Mouse (Mus musculus): ENCODE results near the gene Ets2. TPM values are rescaled to one million over a fixed set of nuclear protein-coding genes. Genes with fewer than 3 reads are reported as not detected.

The Ets2 gene
- total RNA-seq, 2 experiments from 2014 or later: 61.1 to 65.4 TPM

DNA sequence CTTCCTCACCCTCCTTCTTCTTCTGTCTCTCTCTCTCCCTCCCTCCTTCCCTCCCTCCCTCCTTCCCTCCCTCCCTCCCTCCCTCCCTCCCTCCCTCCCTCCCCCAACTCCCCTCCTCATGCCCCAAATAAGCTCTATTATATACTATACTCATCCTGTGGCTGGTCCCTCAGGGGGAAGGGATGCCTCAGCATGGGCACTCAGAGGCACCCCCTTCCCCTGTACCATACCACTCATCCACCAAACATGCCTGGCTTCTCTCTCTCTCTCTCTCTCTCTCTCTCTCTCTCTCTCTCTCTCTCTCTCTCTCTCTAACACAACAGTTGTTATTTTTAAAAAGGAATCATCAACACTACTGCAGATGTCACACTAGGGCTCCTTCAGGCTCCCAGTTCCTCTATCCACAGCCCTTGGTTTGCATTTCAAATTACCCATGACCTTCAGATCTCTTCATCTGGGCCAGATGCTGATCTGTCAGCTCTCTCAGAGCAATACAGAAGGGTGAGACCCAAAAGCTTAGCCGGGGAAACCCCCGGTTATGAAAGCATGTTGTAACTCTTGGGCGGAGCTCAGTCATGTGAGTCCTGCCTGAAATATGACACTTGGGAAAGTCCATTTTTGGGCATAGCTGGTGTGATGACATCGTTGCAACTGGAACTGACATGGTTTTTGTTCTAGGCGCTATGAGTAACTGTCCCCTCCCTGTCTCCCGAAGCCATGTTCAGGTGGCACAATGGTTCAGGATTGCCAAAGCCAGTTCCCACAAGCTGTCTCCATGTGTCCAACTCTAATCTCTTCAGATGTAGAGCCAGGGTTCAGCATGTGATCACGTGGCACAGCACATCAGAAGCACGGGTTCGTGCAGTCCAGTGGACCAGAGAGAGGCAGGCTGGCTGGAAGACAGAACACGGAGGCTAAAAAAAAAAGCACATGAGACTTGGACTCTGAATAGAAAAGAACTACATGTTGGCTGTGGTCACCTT lies 26.9 kb downstream of the Ets2 start:
- DNase-seq (ENCODE audit: extremely low spot score in 1 of 2, low spot score in 1 of 2): no peak

DNA sequence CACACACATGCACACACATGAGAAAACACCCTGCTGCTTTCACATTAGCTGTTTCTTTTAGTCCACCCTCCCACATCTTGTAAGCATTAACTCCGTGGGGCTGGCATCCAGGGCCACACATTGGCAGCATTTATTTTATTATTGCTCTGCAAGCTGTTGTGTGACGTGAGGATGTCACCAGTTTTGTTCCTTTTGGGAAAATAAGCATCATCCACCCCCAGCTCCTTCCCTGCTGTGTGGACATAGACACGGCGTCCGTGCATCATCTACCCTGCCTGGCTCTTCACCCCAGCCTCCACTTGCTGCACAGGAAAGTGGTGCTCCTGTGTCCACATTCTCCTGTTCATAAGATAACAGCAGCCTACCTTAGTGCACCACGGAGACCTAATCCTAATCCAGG lies 27.9 kb downstream of the Ets2 start:
- no peak for DNase-seq (ENCODE audit: extremely low spot score in 1 of 2, low spot score in 1 of 2)

DNA sequence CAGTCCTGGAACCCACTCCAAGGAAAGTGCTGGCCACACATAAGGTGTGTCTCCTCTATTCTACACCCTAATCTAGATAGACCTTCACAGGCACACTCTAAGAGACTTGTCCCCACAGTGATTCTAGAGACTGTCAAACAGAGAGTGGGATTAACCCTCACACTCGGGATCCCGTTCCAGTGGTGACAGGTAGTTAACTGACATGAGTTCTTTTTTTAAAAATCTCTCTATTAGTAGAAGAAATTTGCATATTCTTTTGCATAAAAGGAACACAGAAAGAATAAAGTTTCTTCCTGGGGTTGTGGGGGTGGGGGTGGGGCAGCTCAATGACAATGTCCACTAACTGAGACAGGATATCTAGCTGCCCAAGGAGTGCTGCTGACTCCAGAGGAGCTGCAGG lies 32.9 kb downstream of the Ets2 start:
- no peak for DNase-seq (ENCODE audit: extremely low spot score in 1 of 2, low spot score in 1 of 2)

DNA sequence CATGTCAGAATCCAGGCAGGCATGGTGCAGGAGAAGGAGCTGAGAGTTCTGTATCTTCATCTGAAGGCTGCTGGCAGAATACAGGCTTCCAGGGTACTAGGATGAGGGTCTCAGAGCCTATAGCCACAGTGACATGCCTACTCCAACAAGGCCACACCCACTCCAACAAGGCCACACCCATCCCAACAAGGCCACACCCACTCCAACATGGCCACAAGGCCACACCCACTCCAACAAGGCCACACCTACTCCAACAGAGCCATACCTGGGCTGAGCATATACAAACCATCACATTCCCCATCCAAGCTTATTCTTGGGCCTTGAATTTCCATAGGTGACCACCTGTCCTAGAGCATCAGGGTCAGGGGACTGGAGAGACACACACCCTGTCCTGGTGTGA lies 34.2 kb downstream of the Ets2 start:
- no peak for DNase-seq (ENCODE audit: extremely low spot score in 1 of 2, low spot score in 1 of 2)

DNA sequence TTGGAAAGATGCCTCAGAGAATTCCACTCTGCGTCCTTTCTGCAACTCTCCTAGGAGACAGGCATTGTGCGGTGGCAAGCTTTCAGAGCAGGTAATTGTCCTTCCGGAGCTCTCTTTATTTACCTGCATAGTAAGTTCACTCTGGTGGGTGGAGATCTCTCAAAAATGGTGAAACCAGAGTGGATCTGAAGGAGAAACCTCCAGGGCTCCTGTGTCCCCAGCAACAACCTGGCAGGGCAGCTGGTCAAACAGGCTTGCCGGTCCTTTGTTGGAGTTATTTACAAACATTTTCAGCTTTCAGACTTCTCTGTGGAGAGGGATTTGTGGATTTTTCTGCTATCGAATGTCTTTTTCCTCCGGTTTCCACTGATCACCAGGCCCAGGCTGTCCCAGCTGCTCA lies 34.6 kb downstream of the Ets2 start:
- DNase-seq (ENCODE audit: extremely low spot score in 1 of 2, low spot score in 1 of 2): no peak

DNA sequence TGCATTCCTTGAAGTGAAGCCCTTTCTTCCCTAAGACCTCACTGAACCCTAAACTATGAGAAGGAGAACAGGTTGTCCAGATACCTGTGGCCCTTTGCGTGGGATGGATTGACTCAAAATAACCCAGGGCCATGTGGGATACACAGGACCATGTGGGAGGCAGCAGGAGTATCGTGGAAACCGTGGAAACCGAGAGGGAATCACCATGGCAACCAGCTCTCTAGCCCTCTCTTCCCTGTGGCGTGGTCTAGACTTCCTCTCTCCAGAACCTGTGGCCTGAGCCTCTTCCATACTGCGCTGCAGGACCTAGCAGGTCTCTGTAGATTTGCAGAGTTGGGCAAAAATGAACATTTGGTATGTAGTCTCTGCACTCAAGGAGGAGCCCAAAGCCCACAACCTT lies 37.6 kb downstream of the Ets2 start:
- DNase-seq (ENCODE audit: extremely low spot score in 1 of 2, low spot score in 1 of 2): no peak

DNA sequence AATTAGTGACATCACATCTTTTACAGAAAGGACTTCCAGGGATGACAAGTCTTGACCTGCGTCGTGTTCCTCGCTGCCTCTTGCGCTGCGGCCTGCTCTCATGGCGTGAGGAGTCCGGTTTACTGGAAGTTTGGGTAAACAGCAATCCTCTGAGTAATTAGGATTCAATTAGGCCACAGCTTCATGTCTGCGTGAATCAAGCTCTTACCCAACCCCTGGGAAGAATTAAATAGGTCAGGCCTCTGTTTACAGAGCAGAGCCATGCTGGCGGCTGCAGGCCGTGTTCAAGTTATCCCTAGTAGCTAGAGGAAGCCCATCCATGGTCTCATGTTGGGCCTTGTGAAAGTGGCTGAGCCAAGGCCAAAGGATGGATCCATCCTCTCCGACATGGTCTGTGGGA lies 39.5 kb downstream of the Ets2 start:
- no peak for DNase-seq (ENCODE audit: extremely low spot score in 1 of 2, low spot score in 1 of 2)

DNA sequence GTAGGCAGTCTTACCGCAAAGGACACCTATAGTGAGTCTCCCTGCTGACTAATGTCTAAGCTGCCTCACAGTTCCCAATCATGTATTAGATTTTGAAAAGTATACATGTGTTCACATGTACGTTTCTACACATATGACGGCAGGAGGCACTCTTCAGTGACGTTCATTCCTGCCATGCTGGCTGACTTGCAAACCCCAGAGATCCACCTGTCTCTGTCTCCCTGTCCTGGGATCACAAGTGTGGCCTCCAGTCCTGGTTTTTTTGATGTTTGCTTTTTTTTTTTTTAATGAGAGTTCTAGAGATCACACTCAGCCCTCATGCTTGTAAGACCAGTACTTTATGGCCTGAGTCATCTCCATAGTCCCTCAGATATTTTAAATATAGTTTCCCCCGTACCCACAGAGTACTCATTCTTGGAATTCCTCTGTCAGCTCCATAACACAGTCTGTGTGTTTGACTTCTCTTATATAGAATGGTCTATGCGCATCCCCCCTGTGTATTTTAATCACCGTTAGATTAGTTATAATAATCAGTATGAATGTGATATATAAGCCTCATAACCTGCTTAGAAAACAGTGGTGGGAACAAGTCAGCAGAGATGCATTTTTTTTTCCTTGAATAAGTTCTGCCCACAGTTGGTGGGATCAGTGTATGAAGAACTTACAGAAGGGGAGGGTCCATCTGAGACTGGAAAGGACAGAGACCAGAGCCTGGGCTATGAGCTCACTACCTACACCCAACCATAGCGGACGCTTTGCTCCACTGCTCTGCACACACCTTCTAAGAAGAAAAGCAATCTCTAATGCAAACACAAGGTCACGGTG lies 40.3 kb downstream of the Ets2 start:
- DNase-seq (ENCODE audit: extremely low spot score in 1 of 2, low spot score in 1 of 2): no peak

DNA sequence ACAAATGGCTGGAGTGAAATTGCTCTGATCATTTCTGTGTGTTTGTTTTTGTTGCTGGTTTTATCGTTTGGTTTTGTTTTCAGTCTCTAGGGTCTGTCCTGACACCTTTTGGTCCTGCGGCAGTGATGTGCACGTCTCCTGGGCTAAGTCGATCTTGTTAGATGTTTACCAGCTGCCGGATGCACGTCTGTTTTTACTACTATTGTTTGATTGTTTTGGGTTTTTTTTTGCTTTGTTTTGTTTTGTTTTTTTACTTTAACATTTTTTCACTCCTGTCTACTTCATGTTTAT lies 40.8 kb downstream of the Ets2 start:
- DNase-seq (ENCODE audit: extremely low spot score in 1 of 2, low spot score in 1 of 2): no peak

DNA sequence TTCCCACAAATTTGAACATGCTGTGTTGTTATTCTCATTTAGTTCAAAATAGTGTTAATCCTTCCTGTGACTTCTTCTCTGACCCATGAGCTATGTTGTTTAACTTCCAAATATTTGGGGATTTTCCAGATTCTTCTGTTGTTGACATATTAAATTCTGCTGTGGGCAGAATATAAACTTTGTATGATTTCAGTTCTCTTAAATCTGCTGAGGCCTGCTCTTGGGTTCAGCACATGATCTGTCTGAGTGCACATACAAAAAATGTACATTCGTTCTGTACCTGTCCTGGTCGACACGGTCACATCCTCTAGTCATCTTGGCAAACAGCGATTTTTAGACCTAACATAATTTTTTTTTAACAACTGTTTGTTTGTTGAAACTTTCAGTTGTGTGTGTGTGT lies 41.2 kb downstream of the Ets2 start:
- DNase-seq (ENCODE audit: extremely low spot score in 1 of 2, low spot score in 1 of 2): no peak

DNA sequence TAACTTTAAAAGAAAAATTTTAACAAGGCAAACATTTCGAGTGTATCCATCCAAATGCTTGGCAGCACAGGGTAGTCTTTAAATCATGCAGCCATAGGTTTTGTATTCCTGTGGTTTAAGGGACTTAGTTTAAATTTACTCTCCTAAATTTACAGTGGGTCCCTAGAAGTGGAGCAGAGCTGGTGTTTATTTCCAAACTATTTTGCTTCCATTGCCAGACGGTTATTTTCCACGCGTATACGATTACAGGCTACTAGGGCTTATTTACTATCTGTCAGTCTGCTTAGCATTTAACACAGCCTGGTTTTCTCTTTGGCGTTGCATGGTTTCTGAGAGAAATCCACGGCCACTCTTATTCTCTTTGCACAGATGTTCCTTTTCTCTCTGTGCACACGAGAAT lies 42.9 kb downstream of the Ets2 start:
- DNase-seq (ENCODE audit: extremely low spot score in 1 of 2, low spot score in 1 of 2): no peak

DNA sequence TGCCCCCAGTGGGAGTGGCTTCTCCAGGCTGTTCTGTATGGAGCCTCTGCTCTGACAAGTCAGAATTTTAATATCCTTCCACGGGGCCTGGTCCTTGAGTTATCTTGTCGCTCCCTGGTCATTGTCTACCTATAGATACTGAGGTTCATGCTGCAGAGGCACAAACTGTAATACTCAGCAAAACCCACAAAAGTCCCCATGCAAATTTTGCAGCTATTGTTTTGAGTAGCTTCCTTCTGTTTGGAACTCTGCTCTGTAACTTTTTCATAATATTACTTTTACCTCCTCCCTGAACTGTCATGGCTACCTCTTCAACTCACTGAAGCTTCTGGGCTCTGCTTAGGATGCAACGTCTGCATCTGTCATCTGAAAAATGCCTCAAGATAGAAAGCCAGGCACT lies 43.8 kb downstream of the Ets2 start:
- DNase-seq (ENCODE audit: extremely low spot score in 1 of 2, low spot score in 1 of 2): no peak

DNA sequence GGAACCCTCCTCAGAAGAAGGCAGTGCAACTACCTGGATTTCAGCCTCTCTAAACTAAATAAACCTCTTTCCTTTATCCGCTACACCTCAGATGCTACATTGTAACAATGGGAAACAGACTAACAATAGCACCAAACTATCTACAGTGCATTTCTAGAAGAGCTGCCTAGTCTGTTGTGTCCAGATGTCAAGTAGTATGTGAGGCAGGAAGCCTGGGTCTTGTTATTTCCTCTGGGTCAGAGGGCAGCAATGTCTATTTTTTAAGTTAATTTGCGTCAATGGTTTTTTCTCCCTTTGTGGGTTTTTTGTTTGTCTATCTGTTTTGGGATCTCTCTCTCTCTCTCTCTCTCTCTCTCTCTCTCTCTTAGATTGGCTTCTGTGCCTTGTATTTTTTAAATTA lies 44.7 kb downstream of the Ets2 start:
- no peak for DNase-seq (ENCODE audit: extremely low spot score in 1 of 2, low spot score in 1 of 2)

DNA sequence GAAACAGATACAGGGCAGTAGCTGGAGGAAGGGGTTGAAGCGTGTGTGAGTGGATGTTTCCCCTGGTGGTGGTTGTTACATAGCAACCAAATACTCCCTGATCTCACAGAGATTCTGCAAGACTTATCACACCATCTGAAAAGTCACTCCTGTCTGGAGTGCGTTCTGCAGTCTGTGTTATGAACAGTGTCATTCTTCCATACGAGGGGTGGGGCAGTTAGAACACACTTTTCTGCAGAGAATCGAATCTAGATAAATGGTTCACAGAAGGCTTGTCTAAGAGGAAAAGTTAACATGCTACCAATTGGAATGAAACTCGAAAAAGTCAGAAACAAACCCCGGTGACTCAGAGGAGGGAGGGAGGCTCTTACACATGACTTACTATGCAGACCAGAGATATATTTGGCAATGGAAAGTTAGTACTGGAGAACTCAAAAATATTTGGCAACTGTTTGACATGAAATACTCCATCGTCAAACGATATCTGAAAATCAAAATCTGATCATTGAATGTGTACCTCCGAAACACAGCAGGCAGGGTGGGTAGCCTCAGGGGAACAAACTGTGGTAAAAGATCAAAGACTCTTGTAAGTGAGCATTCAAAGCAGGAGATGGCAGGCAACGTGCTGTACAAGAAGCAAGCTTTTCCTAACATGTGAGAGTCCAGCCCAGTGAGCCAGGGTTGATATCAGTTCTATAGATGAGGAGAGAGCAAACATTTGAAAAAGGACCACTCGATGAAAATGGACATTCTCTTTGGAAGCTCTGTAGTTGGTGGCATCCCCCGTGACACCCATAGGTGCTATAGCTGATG lies 47.6 kb downstream of the Ets2 start:
- DNase-seq (ENCODE audit: extremely low spot score in 1 of 2, low spot score in 1 of 2): no peak

DNA sequence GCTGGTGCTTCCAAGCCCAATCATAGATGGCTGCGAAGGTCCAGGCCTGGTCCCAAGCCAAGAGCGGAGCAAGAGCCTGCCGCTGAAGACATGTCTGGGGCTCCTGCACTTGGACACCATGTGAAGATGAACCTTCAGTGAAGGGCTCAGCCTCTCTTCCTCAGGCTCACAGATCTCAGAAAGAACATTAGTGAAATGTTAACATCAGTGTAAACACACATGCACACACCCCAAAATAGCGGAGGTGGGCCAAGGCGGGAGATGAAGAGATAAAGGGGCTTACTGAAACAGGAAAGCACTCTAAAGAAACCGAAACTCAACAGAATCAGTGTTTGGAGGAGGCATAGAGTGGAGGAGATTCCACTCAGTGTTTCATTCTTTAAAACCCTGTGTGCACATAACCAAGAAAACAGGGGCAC lies 48.3 kb downstream of the Ets2 start:
- DNase-seq (ENCODE audit: extremely low spot score in 1 of 2, low spot score in 1 of 2): no peak

DNA sequence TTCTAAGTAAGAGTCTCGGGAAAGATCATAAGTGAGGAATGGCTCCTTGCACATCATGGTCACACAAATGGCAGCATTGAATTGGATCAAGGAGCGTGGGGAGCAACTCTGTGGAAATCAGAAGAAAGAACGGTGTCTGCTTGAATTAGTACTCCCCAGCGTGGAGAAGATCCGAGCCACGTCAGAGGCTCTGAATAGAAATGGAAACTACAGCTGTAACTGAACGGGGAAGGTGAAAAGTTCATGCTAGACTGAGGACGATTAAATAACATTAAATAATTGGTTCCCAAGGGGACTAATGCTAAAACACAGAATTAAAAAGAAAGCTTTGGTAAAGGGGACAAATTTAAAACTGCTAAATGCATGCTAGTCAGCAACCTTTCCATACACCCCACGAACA lies 50.6 kb downstream of the Ets2 start:
- DNase-seq (ENCODE audit: extremely low spot score in 1 of 2, low spot score in 1 of 2): no peak

DNA sequence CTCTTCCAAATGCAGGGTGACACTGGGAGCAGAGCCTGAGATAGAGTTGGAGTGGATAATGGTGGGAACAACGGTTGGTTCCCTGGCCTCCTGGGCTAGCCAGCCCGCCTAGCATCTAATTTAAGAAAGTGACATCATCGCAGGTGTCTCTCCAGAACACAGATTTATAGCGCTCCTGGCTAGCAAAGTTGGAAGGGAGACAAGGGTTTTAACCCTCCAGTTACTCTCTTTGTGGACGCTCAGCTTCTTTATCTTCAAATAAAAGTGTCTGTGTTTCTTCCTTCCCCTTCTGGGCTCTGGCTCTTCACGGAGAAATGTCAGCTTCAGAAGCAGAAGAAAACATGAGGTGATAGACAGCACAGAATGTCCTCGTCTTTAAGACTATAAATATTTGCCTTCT lies 51.4 kb downstream of the Ets2 start:
- DNase-seq (ENCODE audit: extremely low spot score in 1 of 2, low spot score in 1 of 2): no peak

DNA sequence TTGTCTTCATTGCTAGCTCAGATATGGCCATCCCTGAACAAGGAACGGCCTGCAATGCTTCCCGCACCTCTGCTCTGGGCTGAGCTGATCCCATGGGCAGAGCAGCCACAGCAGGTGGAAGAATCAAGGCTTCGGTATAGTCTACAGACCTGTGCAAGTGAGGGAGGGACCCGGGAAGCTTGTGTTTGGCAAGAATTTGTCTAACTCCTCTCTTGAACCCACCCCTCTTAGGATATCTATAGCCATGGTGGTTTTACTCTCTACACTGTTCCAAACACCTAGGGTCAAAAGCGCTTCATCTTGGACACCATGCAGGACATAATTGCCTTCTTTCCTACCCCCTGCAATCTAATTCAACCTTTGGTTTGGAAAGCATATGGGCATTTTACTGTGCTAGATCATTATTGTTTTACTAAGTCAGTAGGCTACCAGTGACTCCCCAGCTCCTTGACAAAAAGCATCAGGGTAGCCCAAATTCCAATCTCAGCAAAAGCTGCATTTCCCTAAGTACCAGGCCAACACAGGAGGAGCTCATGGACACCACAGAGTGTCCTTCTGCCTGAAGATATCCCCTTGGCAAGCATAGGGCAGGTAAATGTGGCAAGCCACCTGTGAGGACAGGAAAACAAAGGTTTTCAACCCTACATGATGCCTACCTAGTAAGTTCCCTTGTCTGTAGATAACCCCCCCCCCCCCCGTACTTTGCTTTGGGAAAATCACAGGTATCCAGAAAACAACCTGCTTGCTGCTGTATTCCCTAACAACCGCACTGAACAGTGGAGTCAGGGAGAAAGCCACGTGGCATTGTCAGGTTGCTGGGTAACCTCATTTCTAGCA lies 57.5 kb downstream of the Ets2 start:
- DNase-seq (ENCODE audit: extremely low spot score in 1 of 2, low spot score in 1 of 2): no peak

DNA sequence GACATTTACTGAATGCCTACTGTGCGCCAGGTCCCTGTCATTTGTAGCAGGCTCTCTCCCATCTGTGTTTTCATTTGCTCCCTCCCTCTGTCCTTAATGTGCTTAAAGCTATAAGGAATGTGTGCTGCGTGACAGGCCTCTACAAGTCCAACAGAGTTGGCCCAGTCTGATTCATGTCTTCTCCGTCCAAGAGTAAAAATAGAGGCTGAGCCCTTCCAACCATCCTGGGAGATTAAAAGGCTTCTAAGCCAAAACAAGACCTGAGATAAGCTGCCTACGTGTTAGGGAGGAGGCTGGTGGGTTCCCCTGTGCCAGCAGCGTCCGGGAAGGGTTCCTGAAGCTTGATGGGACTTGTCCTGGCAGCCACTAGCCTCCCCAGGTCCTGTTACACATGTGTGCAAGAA lies 58.1 kb downstream of the Ets2 start:
- DNase-seq (ENCODE audit: extremely low spot score in 1 of 2, low spot score in 1 of 2): no peak

DNA sequence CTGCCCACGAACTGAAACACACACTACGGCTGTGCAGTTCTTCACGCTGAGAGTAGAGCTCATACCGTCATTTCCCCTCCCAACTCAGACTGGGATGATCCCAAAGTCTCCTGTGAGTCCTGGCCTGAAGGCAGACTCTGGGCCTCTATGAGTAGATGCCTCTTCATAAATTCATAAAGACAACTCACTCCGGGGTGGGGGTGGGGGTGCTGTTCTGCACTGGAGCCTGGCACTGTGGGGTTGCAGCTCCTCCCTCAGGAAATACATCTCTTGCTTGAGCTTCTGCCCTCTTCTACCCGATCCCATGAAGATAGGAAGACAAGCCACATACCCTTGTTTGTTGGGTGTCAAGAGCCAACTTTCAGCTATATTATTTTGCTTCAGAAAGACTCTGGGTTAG lies 59.9 kb downstream of the Ets2 start:
- DNase-seq (ENCODE audit: extremely low spot score in 1 of 2, low spot score in 1 of 2): no peak

All from layer of hippocampus, postnatal 25 days (tissue).